Mouse (Mus musculus) thymus, adult 18-20 months (tissue): ENCODE data around the gene Casp9.

Experiments
- DNase-seq, 2 experiments: peaks; one replicate each; pipeline ENCODE4 v3.0.0; 2022; ENCODE audit warnings: mixed read lengths in 2 of 2

Gene Casp9

DNA sequence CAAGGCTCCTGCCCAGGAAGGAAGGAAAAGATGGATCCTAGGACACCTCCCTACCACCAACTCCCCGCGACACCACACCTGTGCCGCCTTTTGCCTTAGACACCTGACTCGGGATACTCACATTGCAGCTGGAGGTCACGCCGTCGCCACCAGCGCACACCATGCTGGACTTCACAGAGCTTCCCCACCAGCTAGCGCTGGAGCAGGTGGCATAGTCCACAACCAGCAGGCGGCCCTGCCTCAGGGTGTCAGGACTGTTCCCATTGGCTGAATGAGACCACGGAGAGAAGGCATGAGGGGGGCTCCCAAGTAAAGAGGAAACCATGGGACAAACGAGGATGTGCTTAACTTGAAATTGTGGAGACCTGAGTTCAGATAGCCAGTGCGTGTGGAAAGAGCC is 25.4 kb downstream of the Casp9 start:
- no peak for DNase-seq

DNA sequence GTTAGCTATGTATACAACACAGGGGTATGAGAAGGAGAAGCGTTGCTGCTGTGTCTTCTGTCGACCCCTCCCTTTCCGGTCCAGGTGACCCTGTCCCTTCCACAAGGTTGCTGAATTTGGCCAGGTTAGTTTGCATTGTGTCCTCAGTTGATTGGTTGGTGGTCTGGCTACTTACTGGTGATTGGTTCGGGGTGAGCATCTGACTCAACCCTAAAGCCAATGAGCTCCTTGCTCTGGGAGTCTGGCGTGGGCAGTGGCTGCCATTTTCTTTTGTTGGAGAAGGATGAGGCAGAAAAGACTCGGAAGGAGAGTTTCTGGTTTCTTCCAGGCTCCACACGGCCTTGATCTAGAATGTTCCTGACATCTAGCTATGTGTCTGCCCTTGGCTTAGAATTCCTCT is 25.9 kb downstream of the Casp9 start:
- no peak for DNase-seq

DNA sequence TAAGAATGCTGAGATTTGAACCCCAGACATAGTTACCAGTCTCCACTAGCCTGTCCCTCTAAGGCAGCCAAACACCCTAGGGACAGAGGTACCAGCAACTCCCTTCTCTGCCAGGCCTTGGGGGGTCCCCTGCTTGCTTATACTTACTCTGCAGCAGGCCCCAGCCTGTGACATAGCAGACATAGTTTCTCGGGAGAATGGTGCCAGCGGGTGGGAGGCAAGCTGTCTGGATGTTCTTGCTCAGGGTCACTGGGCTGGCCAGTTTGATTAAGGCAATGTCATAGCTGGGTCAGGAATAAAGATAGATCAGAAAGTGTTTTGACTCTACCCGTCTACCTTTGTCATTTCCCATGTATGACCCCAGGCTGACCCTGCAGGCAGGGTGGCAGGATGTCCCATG is 27.8 kb downstream of the Casp9 start:
- no peak for DNase-seq

DNA sequence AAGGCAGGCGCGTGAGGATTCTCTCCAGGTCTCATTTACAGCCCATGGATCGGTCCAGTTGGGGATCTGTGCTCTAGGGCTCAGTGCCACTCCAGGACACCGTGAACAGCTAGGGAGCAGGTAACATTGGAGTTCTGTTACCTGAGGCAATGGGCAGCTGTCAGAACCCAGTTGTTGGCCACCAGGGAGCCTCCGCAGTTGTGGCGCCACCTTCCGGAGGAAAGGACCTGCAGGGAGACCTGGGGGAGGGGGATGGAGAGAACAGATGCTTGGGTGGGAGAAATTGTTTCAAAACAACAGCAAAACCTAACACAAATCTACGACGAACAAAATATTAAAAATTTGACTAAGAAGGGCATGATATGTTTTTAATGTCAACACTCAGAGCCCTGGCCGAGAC is 28.7 kb downstream of the Casp9 start:
- DNase-seq: no peak

DNA sequence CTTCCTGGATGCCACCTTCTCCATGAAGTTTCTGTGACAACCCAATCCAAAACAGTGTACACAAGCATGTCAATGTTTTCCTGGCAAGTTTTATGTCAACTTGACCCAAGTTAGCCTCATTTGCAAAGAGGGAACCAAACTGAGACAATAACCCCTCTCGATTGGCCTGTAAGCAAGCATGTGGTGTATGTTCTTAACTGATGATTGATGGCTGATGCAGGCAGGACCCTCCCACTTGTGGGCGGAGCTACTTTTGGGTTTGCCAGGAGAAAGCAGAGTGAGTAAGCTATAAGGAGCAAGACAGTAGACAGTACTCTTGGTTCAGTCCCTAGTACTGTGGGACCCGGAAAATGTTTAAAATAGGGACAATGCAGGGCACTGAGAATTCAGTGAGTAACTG is 29.6 kb downstream of the Casp9 start:
- no peak for DNase-seq

DNA sequence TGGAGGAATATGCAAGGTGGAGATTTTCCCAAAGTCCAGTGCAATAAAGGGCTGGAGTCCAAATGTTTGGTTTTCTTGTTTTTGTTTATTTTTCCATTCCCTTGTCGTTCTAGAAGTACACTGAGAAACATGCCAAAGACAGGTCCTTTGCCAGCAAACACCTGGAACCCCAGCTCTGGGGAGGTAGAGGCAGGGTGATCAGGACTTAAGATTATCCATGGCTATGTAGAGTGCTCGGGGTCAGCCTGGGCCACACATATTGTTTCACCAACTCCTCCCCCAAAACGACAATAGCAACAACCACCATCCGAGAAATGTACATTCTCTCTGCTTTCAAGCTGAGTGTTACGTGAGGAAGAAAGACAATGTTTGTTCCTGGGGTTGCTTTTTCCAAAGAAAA is 32.6 kb downstream of the Casp9 start, which contains the start of gene Cela2a:
Cela2a (minus strand) TSS at position 101 of the 400 bp plus-strand sequence.
- DNase-seq: no peak

DNA sequence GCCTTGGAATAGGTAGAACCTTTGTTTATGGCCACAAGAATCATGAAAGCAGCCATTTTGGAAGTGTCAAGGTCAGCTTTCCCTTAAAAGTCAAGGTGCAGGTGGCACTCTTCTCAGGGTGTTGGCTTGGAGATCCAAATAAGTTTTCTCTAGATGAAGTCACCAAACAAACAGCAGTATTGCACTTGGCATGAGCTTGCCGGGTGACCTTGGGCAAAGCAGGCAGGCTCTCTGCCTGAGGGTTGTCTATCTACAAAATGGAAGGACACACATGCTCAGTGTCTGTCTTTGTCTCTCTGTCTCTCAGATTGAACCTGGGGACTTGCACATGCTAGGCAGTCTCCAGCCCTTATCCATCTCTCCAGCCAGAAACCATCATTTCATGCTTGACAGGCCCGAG is 34.0 kb downstream of the Casp9 start:
- no peak for DNase-seq

DNA sequence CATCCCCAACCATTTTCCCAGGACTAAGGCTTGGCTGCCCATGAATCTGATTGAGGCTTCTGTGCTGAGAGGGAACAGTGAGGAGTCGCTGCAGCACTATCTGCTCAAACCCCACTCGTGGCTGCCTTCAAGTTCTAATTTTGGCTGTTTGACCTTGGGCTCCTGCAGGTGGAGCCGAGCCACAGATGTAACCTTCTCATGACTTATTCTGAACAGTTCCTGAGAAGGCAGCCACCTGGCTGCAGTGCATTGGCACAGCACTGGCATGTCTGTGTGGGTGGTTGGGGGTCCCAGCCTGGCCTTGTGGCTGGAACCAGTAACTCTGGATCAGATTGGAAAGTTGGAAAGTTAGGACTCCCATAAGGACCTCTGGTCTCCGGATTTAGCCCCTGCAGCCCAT is 34.8 kb downstream of the Casp9 start:
- DNase-seq: no peak

DNA sequence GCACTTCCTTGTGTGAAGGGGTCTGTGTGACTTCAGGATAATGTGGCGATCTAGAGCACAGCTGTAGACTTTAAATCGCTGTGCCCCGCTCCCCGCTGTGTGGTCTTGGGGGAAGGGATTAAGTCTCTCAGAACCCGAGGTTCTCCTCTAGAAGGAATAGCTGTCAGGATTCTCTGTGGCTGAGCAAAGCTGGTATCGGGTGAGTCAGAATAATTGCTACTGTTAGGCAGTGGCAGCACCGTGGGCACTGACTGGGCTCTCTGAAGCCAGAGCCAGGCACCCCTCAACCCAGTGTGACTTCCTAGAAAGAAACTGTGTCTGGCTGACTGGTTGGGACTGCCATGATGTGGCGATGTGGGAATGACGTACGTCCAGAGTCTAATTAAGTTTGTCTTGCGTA is 37.0 kb downstream of the Casp9 start:
- DNase-seq: no peak

DNA sequence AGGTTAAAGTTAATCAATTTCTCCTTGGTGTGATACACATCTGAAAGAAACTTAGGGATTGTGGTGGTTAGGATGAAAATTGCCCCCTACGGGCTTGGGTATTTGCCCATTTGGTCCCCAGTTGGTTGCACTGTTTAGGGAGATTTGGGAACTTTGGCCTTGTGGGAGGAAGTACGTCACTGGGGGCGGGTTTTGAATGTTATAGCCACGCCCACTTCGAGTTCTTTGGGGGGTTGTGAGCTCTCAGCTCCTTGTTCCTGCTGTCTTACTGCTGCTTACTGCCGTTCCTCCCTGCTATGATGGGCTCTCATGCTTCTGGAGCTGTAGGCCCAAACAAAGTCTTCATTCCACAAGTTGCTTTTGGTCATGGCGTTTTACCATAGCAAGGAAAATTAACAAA is 37.9 kb downstream of the Casp9 start:
- DNase-seq: no peak

DNA sequence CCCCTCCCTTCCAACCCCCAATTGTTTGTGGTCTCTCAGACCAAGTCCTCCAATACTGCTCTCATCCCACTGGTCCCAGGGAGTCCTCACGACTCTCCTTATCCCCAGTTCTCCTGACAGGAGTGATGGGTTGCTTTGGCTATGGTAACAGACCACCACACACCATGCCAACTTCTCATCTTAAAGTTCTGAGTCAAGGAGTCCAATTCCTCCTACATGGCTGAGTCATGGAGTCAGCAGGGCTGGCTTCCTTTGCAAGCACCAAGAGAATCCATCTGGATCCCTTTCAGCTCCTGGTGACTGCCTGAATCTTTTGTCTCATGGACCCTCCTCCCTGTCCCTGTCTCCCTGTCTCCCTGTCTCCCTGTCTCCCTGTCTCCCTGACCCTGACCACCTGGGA is 40.5 kb downstream of the Casp9 start:
- DNase-seq: no peak

DNA sequence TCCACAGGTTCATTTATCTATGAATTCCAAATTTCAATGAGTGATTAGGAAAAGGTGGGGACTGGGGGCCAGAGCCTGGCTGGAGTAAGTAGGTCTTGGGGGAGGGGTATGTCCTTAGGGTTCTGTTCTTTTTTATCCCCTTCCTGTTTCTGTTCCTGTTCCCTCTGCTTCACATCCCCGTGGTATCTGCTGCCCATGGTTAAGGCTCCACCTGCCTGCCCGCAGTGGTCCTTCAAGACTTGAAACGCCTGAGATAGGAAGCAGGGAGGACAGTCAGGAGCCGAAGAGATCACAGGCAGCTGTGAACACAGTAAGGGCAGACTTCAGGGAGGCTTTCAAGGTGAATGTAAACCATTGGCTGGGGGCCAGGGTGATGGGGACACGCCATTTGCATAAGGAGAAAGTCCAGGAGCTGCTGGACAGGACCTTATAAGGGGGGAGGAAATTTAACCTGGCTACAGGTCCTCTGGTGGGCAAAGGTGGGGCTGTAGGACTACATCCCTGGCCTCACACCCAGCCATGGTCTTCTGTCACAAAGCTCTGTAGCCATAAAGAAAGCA is 41.2 kb downstream of the Casp9 start:
- no peak for DNase-seq

DNA sequence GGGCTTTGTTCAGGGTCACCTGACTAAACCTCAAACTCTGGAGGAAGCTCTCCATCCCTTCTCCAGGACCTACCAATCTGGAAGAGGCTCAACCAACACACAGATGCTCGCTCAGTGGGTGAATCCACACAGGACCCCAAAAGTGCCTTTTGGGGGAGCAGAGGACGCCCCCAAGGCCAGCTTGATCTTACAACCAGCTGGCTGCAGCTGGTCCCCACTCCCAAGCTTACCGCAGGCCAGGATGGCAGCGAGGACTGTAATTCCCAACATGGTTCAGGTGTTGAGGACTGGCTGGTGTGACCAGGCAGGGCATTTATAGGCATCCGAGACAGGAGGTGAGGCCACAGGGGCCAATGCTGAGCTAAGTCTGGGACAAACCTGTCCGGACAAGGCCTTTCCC is 52.6 kb downstream of the Casp9 start, which contains the start of gene Ctrc:
Ctrc (minus strand) TSS at position 361 of the 400 bp plus-strand sequence.
- no peak for DNase-seq

DNA sequence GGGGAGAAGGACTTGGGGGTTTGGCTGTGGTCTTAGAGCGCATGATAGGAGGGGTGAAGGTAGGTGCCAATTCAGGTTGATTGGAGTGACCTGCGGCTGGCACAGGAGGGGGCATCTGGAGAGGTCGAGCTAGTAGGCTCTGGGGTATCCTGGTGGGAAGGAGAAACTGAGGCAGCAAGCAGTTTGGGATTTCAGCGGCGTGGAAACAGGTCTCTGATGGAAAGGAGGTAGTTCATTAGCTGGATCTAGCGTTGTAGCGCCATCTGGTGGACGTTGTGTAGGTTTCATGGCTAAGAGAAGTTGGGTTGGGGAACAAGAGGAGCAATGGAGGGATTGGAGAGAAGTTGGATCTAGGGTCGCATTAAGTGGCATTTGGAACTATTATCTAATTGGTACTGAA is 60.0 kb downstream of the Casp9 start:
- no peak for DNase-seq

DNA sequence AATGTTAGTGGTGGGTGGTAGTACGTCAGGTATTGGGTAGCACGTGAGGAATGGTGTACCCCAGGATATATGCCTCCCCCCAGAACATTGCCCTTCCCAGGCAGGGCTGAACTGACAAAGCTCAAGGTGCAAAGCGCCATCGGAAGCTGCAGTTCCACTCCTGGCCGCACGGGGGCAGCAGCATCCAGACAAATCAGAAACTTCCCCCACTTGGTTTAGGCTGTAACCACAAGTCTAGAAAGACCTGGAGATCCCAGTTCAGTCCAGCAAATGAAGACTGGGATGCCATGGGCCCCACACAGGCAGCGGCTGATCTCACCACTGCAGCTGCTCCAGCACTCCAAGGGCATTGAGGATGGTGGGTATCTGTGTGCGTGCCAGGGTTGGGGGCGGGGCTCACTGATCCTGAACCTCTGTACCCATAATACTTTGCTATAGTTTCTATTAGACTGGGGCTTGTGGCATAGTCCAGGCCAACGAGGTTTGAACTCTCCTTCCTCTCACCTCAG is 64.1 kb downstream of the Casp9 start:
- DNase-seq: peak; percentile 43 to 47

DNA sequence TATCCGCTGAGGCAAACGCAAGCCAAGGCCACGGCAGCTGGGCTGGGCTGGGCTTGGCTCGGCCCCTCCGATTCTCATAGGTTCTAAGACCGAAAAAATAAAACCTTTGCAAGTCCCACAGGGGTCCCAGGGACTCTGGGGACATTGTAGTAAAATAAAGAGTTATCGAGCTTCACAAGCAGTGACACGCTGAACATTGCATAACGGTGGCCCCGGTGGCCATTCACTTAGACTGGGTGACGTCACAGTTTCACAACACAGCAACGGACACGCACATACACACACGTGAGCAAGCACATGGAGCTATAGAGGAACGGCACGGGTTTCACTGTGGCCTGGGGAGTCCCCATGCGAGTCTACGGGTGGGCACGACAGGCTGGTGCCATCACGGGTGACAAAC is 65.1 kb downstream of the Casp9 start:
- DNase-seq: no peak

DNA sequence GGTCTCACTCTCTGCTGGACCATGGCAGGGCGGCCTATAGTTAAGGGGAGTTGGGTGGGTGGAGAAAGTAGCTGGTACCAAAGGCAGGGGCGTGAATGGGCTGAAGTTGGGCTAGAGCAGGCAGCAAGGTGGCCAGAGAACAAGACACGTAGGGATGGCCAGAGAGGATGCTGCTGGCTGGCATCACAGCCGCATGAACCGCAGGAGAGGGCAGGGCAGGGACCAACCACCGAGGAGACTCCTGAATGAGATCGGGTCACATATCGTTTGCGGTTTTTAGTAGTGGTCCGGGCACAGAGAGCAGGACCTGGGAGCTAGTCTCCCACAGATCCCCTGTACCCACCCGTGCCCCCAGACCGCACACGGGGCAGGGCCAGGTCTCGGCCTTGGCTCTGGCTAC is 65.9 kb downstream of the Casp9 start:
- DNase-seq: no peak

DNA sequence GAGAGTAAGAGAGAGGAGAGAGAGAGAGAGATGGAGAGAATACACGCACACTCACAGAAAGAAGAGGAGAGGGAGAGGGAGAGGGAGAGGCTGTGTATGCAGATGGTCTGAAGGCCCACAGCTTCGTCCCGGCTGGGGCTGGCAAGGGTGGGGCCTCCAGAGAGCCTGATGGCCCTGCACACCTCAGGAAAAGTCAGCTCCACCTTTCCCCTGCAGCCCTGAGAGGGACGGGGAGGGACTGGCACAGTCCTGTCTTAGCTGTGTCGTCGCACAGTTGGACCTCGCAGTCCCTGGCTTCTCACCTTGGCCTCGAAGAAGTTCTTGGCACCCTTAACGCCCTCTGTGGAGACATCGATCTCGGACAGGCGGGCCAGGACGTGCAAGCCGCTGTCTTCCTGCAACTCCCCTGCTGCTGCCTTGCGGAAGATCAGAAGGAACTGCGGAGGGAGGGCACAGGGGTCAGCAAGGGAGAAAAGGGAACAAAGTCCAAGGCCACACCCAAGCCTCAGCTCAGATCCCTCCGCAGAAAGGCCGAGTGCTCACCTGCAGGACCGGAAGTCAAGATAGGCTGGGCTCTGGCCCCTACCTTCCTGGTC is 66.9 kb downstream of the Casp9 start:
- no peak for DNase-seq

DNA sequence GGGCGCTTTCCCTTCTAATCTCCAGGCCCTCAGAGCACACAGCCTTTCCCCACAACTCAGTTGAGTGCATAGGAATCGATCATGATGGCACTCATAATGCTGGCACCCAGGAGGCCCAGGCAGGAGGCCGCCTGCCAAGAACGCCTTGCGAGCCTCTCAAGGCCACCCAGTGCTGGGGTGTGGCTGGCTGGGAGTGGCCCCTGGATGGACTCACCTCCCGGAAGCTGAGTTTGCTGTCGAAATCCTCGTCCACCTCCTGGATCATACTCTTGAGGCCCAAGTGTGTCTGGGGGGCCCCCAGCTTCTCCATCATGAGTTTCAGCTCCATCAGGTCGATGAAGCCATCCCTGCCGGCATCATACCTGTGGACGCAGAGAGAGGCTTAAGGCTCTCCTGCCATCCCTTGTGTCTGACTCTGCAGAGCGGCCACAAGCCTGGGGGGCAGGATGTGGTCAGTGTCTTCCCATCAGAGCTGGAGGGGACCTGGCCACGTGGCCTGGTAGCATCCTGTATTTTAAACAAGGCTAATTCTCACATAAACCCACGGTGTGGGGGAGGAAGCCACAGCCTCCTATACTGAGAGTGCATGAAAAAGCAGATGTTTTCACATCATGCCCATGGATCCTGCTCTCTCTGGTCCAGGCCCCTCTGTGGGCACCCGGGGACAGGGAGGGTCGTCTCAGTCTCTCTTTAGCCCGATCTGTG is 68.3 kb downstream of the Casp9 start:
- DNase-seq: no peak

DNA sequence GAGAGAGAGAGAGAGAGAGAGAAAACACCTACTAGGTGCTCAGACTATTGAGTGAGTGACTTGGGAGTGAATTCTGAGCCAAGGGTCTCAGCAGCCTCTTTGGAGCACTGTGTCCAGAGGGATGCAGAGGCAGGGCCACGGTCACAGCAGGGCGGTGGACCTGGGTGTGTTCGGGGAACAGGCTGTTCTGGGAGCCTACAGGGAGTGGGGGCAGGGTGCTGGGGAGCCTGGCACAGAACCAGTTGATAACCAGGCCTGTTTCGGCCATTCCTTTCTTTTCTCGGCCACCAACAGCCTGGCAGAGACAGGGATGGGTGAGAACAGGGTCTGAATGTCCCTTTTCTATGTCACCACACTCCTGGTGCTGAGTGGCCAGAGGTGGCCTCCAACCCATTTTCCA is 69.5 kb downstream of the Casp9 start:
- no peak for DNase-seq

DNA sequence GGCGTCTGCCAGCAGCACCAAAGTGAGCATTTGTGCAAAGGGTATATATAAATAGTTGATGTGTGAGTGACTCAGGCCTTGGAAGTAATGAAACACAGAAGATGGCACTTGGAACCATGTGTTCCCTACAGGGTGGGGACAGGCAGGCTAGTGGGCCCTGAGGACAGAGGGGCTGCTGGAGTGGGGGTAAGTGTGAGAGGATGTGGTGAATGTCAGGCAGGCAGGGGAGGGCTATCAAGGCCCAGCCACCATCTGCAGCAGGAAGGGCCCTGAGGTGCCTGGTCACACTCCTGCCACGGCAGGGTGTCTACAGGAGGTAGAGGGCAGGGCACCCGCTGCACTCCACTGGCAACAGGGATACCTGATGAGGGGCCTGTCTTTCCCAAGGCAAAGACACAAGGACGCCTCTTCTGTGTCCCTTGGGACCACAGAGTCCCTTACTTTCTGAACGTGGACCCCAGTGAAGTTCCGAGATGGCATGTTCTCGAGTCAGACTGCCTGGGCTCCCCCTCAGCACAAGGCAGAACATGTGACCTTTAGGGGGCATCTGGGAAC is 70.4 kb downstream of the Casp9 start:
- DNase-seq: no peak

DNA sequence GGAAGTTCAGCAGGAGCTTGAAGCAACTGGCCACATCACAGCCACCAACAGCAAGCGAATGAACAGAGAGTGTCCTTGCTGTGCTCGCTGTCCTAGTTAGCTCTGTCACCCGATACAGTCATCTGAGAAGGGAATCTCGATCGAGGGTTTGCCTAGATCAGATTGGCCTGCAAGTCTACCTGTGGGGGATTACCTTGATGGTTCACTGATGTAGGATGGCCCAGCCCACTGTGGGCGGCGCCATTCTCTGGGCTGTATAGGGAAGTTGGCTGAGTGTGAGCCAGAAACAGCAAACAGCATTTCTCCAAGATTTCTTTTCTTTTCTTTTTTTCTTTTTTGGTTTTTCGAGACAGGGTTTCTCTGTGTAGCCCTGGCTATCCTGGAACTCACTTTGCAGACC is 71.1 kb downstream of the Casp9 start:
- DNase-seq: no peak

DNA sequence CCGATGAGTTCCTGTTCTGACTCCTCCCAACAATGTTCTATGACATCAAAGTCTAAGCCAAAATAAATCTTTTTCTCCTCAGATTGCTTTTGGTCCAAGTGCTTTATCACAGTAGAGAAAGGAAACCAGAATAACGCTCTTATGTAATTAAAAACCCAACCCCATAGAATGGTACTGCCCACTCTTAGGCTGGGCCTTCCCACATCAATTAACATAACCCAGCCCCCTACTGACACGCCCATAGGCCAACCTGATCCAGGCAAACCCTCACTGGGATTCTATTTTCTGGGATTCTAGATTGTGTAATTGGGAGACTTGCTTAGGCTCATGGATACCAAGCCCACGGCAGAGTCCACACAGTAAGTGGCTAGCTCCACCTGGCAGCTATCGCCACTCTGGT is 71.6 kb downstream of the Casp9 start:
- no peak for DNase-seq
